Mouse (Mus musculus) right cerebral cortex, postnatal 14 days (tissue): Measurements from ENCODE around the gene Olfr594.
"Not testable (repeated sequence)": the region's sequence is repeated elsewhere in the genome, so short reads cannot be mapped to it uniquely, and the experiment has no call there.

Experiments
- DNase-seq: peaks from one replicate; pipeline ENCODE4 v3.0.0; 2022

Olfr594 gene

GRCm38 (mm10) chr7:103216696-103217095, at the start of gene Olfr594:
Gene Olfr594 (plus strand): TSS chr7:103216996.
- no peak for DNase-seq

- no peak for DNase-seq
Observed at GRCm38 (mm10) chr7:103169697-103170096, 47.1 kb upstream of the Olfr594 start.

- no peak for DNase-seq
Observed at GRCm38 (mm10) chr7:103178240-103178639, 38.6 kb upstream of the Olfr594 start, which contains the start of gene Olfr591. Gene Olfr591 (minus strand): TSS chr7:103178340.

GRCm38 (mm10) chr7:103184503-103184902, 32.3 kb upstream of the Olfr594 start, which contains the start of gene Olfr592:
Gene Olfr592 (plus strand): TSS chr7:103184803.
- DNase-seq = not testable (repeated sequence)

- DNase-seq = no peak
Observed at GRCm38 (mm10) chr7:103211562-103211961, 5.2 kb upstream of the Olfr594 start, which contains the start of gene Olfr593. Gene Olfr593 (plus strand): TSS chr7:103211862.

- not testable (repeated sequence) for DNase-seq
Observed at GRCm38 (mm10) chr7:103212050-103212449, 4.7 kb upstream of the Olfr594 start.

GRCm38 (mm10) chr7:103252405-103252804, 35.6 kb downstream of the Olfr594 start, which contains the start of gene Usp17ld:
Gene Usp17ld (minus strand): TSS chr7:103252505.
- not testable (repeated sequence) for DNase-seq
